Mouse (Mus musculus) liver, embryonic 16.5 days (tissue): ENCODE data around the gene Nacc2. TPM values are rescaled to one million over a fixed set of nuclear protein-coding genes. Genes with fewer than 3 reads are reported as not detected.

Experiments used
- ATAC-seq: fragments of 200-750 bp; cut with Nextera tagmentation; 2 replicates; pipeline ENCODE4 v1.8.0; 2017; ENCODE audit warnings: low read depth, mild to moderate bottlenecking, moderate number of reproducible peaks, moderate library complexity
- H3K27ac ChIP-seq: fragments of 300-500 bp; sonication (generic); 2 replicates; pipeline ENCODE4 v1.5.1; 2014; ENCODE audit warnings: mild to moderate bottlenecking, low read length
- H3K27me3 ChIP-seq: fragments of 300-500 bp; sonication (generic); 2 replicates; pipeline ENCODE4 v1.6.1; 2014; ENCODE audit warnings: low read depth, low read length, mixed read lengths; ENCODE audit not compliant: control insufficient read depth, insufficient read depth
- H3K36me3 ChIP-seq: fragments of 300-500 bp; sonication (generic); 2 replicates; pipeline ENCODE4 v1.6.1; 2014; ENCODE audit warnings: mild to moderate bottlenecking; ENCODE audit not compliant: control insufficient read depth, insufficient read depth
- H3K4me1 ChIP-seq: fragments of 300-500 bp; sonication (generic); 2 replicates; pipeline ENCODE4 v1.6.1; 2014; ENCODE audit warnings: low read depth, low read length, mixed read lengths; ENCODE audit not compliant: control insufficient read depth
- H3K4me2 ChIP-seq: fragments of 300-500 bp; sonication (generic); 2 replicates; pipeline ENCODE4 v1.6.1; 2014; ENCODE audit warnings: low read depth, low read length, mixed read lengths
- H3K4me3 ChIP-seq: fragments of 300-500 bp; sonication (generic); 2 replicates; pipeline ENCODE4 v1.5.1; 2014; ENCODE audit warnings: low read depth, mild to moderate bottlenecking, low read length
- H3K9ac ChIP-seq: fragments of 300-500 bp; sonication (generic); 2 replicates; pipeline ENCODE4 v1.6.1; 2014; ENCODE audit warnings: low read depth, low read length
- H3K9me3 ChIP-seq: fragments of 300-500 bp; sonication (generic); replicated peaks from 2 replicates; pipeline ENCODE4 v1.6.1; 2016; ENCODE audit warnings: low read length; ENCODE audit not compliant: control insufficient read depth
- whole genome bisulfite sequencing: fragments of 180-500 bp; shearing (Covaris S2); extraction: QIAGEN DNeasy Blood & Tissue Kit; methylation state at CpG from one replicate; pipeline ENCODE4 v1.1.7; 2014; ENCODE audit not compliant: insufficient replicate concordance; 5-methylcytosine and 5-hydroxymethylcytosine counted together
- polyA plus RNA-seq: library from polyadenylated mRNA; unstranded; fragments of >200 nt; fragmentation: Nextera tagmentation; extraction: Ambion mirVana; gene quantifications from 2 replicates; pipeline ENCODE4 v1.2.1, GENCODE M21; 2015

The Nacc2 gene
- polyA plus RNA-seq, 1 experiment from 2014 or later = 6.4 TPM

GRCm38 (mm10) chr2:26154586-26154985, 31.6 kb upstream of the Nacc2 start:
- peaks cover 20% of the 10 kb centered on the region for H3K4me1 ChIP-seq
- H3K27me3 ChIP-seq = no peaks in the 10 kb centered on the region
- H3K9ac ChIP-seq = no peak overlapping the region
- H3K4me3 ChIP-seq = no peak overlapping the region
- ATAC-seq = peak; percentile 73
- H3K36me3 ChIP-seq = no peaks in the 10 kb centered on the region
- WGBS = 19% methylated on average over 5 of the region's 5 CpGs
- H3K9me3 ChIP-seq = no peaks in the 10 kb centered on the region
- 0 out of 2 replicates have a peak overlapping the region, but pooled peaks have one; percentile 9 for H3K27ac ChIP-seq
- H3K4me2 ChIP-seq = no peak overlapping the region

GRCm38 (mm10) chr2:26153909-26154340, 30.9 kb upstream of the Nacc2 start:
- H3K36me3 ChIP-seq = no peaks in the 10 kb centered on the region
- H3K4me3 ChIP-seq = no peak overlapping the region
- H3K4me2 ChIP-seq = no peak overlapping the region
- no peak overlapping the region for H3K9ac ChIP-seq
- H3K4me1 ChIP-seq = peaks cover 20% of the 10 kb centered on the region
- H3K27ac ChIP-seq = no peak overlapping the region
- no peaks in the 10 kb centered on the region for H3K27me3 ChIP-seq
- H3K9me3 ChIP-seq = no peaks in the 10 kb centered on the region
- 11% methylated on average over 4 of the region's 4 CpGs for WGBS
- ATAC-seq = peak; percentile 69

GRCm38 (mm10) chr2:26153295-26153694, 30.3 kb upstream of the Nacc2 start:
- H3K4me1 ChIP-seq = peaks cover 20% of the 10 kb centered on the region
- WGBS = 38% methylated on average over 4 of the region's 4 CpGs
- H3K4me3 ChIP-seq = no peak overlapping the region
- H3K36me3 ChIP-seq = no peaks in the 10 kb centered on the region
- ATAC-seq = no peak
- H3K27me3 ChIP-seq = no peaks in the 10 kb centered on the region
- H3K27ac ChIP-seq = no peak overlapping the region
- no peaks in the 10 kb centered on the region for H3K9me3 ChIP-seq
- H3K9ac ChIP-seq = no peak overlapping the region
- no peak overlapping the region for H3K4me2 ChIP-seq

DNA sequence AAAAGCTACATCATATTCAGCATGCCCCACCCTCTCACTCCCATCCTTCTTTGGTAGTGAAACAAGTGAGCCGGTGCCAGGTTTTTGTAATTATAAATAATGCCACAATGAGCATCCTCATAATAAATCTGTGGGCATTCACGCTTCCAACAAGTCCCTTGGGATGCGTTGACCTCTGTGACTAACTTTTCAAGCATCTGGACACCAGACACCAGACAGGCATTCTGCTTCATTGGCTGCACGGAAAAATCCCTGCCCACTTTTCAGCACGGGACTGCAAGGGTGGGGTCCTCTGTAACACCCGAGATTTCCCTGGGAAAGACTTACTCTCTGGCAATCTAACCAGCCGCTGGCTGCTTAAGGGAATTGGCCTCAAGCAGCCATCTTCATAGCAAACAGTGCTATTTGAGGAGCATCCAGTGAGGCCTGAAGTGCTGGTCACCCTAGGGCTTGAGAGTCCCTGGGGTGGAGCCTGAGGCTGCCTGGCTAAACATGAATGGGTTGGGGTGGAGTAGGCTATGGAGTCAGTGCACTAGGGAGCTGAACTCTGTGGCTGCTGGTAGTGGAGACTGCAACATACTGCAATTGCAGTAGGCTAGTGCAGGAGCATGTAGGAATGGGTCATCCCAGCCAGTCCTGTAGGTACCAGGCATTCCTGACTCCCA, 24.8 kb upstream of the Nacc2 start:
- no peak overlapping the region for H3K4me2 ChIP-seq
- no peaks in the 10 kb centered on the region for H3K36me3 ChIP-seq
- H3K27ac ChIP-seq = no peak overlapping the region
- H3K4me3 ChIP-seq = no peak overlapping the region
- H3K27me3 ChIP-seq = no peaks in the 10 kb centered on the region
- no peaks in the 10 kb centered on the region; the same call in 1 of the 2 replicates for H3K4me1 ChIP-seq
- no peaks in the 10 kb centered on the region for H3K9me3 ChIP-seq
- 70% methylated on average over 7 of the region's 7 CpGs for WGBS
- no peak overlapping the region for H3K9ac ChIP-seq
- ATAC-seq = no peak

GRCm38 (mm10) chr2:26146337-26147042, 23.5 kb upstream of the Nacc2 start:
- Histone ChIP-seq H3K9me3 (no peaks in the 10 kb centered on the region), H3K27ac (no peak overlapping the region), H3K9ac (no peak overlapping the region), H3K4me1 (no peaks in the 10 kb centered on the region), H3K4me2 (no peak overlapping the region), H3K36me3 (no peaks in the 10 kb centered on the region), H3K27me3 (no peaks in the 10 kb centered on the region), H3K4me3 (no peak overlapping the region)
- no peak for ATAC-seq
- WGBS = 63% methylated on average over 7 of the region's 7 CpGs

DNA sequence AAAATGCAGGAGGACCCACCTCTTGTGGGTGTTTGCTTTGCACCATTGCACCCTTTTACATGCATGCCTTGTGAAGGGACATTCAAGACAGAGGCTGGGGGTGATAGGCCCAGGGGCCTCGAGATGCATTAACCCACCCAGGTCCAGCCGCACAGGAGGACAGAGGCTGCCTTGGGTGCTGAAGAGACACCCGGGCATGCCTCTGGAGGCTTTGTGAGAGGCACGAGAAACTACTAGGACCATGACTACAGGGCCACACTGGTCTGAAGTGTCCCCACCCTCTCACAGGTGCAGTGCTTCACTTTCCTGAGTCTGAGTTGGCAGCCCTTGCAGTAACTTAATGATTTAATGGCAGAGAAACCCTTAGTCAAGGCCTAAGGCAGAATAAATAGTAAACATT, 22.1 kb upstream of the Nacc2 start:
- Histone ChIP-seq H3K36me3 (no peaks in the 10 kb centered on the region), H3K4me3 (no peak overlapping the region), H3K27me3 (no peaks in the 10 kb centered on the region), H3K27ac (no peak overlapping the region), H3K4me2 (no peak overlapping the region), H3K9me3 (no peaks in the 10 kb centered on the region), H3K4me1 (peaks cover 6% of the 10 kb centered on the region), H3K9ac (no peak overlapping the region)
- ATAC-seq = no peak
- WGBS = 65% methylated on average over 4 of the region's 4 CpGs

GRCm38 (mm10) chr2:26144331-26144730, 21.3 kb upstream of the Nacc2 start:
- Histone ChIP-seq H3K9ac (no peak overlapping the region), H3K4me2 (no peak overlapping the region), H3K27me3 (no peaks in the 10 kb centered on the region), H3K4me3 (no peak overlapping the region), H3K27ac (no peak overlapping the region), H3K36me3 (no peaks in the 10 kb centered on the region), H3K9me3 (no peaks in the 10 kb centered on the region), H3K4me1 (peaks cover 6% of the 10 kb centered on the region)
- no peak for ATAC-seq
- 76% methylated on average over 4 of the region's 4 CpGs for WGBS

- H3K27me3 ChIP-seq = no peaks in the 10 kb centered on the region
- H3K4me2 ChIP-seq = no peak overlapping the region
- no peak for ATAC-seq
- 64% methylated on average over 2 of the region's 2 CpGs for WGBS
- H3K4me1 ChIP-seq = peaks cover 13% of the 10 kb centered on the region
- no peaks in the 10 kb centered on the region for H3K36me3 ChIP-seq
- H3K27ac ChIP-seq = no peak overlapping the region
- H3K4me3 ChIP-seq = no peak overlapping the region
- H3K9ac ChIP-seq = no peak overlapping the region
- H3K9me3 ChIP-seq = no peaks in the 10 kb centered on the region
Observed at GRCm38 (mm10) chr2:26143556-26143955, 20.5 kb upstream of the Nacc2 start.

DNA sequence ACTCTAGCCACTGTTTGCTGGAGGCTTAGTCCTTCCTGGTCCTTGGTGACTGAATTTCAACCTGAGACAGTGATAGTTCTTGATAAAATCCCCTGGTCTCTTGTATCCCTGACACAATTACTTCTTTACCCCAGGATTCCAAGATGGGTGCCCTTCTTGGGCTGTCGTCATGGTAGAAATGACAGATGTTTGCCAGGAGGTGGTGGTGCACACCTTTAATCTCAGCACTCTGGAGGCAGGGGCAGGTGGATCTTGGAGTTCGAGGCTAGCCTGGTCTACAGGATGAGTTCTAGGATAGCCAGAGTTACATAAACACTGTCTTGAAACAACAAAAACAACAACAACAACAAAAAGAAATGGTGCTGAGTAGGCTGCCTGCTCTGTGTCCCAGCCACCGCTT, 20.0 kb upstream of the Nacc2 start:
- H3K27me3 ChIP-seq = no peaks in the 10 kb centered on the region
- WGBS = 74% methylated on average over 3 of the region's 3 CpGs
- H3K27ac ChIP-seq = no peak overlapping the region
- no peak for ATAC-seq
- no peak overlapping the region for H3K4me3 ChIP-seq
- H3K4me1 ChIP-seq = peaks cover 19% of the 10 kb centered on the region
- H3K9me3 ChIP-seq = no peaks in the 10 kb centered on the region
- no peaks in the 10 kb centered on the region for H3K36me3 ChIP-seq
- no peak overlapping the region for H3K4me2 ChIP-seq
- no peak overlapping the region for H3K9ac ChIP-seq
